Mouse (Mus musculus): ENCODE results near the gene Uvrag. TPM values are rescaled to one million over a fixed set of nuclear protein-coding genes. Genes with fewer than 3 reads are reported as not detected.

Uvrag gene
- polyA plus RNA-seq, 1 experiment from 2014 or later: 25.8 TPM

- H3K4me2 ChIP-seq (ENCODE audit: low read length): no peak overlapping the region
- 69% methylated on average over 17 of the region's 17 CpGs for WGBS
- ATAC-seq (replicated peaks; ENCODE audit: low FRiP score, low TSS enrichment, low read depth): no peak
- H3K4me3 ChIP-seq (ENCODE audit: low read depth, low read length): no peak overlapping the region
- H3K27me3 ChIP-seq (replicated peaks; ENCODE audit: control insufficient read depth, insufficient read depth, low read length): no peaks in the 10 kb centered on the region
- no peaks in the 10 kb centered on the region for H3K9me3 ChIP-seq (ENCODE audit: control insufficient read depth, low read length)
- no peaks in the 10 kb centered on the region for H3K4me1 ChIP-seq (replicated peaks; ENCODE audit: control insufficient read depth, insufficient read depth, low read length)
- no peak for DNase-seq (ENCODE audit: low spot score)
- H3K36me3 ChIP-seq (ENCODE audit: control insufficient read depth, insufficient read depth, low read length): peaks cover 16% of the 10 kb centered on the region
- no peak overlapping the region for H3K9ac ChIP-seq (ENCODE audit: low read length)
- H3K27ac ChIP-seq (ENCODE audit: low read depth): no peak overlapping the region
Measured at GRCm38 (mm10) chr7:99091915-99092645, 48.9 kb downstream of the Uvrag start.

DNA sequence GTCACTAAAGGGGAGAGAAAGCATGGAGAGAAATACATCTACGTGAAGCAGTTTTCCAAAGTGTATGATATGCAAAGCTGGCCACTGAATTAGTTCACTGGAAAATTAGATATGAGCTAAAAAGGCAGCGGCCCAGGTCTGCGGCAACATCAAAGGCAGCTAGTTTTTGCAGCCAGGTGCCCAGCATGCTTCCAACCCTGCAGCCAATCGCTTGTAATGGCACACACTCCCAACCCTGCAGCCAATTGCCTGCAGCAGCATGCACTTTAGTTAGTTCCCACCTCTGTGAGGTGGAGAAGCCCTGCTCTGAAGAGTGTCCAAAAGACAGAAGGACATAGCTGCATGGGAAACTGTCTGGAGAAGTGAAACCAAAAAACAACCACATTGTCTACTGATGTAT, 51.2 kb downstream of the Uvrag start:
- Histone ChIP-seq H3K27ac (ENCODE audit: low read depth) (no peak overlapping the region), H3K4me3 (ENCODE audit: low read depth, low read length) (no peak overlapping the region), H3K36me3 (ENCODE audit: control insufficient read depth, insufficient read depth, low read length) (peaks cover 12% of the 10 kb centered on the region; the same call in 1 of the 2 replicates), H3K4me2 (ENCODE audit: low read length) (no peak overlapping the region), H3K9ac (ENCODE audit: low read length) (no peak overlapping the region), H3K4me1 (replicated peaks; ENCODE audit: control insufficient read depth, insufficient read depth, low read length) (no peaks in the 10 kb centered on the region), H3K9me3 (ENCODE audit: control insufficient read depth, low read length) (no peaks in the 10 kb centered on the region), H3K27me3 (replicated peaks; ENCODE audit: control insufficient read depth, insufficient read depth, low read length) (no peaks in the 10 kb centered on the region)
- no peak for ATAC-seq (replicated peaks; ENCODE audit: low FRiP score, low TSS enrichment, low read depth)
- no peak for DNase-seq (ENCODE audit: low spot score)
- WGBS: 85% methylated on average over 4 of the region's 4 CpGs

GRCm38 (mm10) chr7:99088576-99089346, 52.2 kb downstream of the Uvrag start:
- DNase-seq (ENCODE audit: low spot score): no peak
- ATAC-seq (replicated peaks; ENCODE audit: low FRiP score, low TSS enrichment, low read depth): no peak
- H3K27me3 ChIP-seq (replicated peaks; ENCODE audit: control insufficient read depth, insufficient read depth, low read length): no peaks in the 10 kb centered on the region
- no peaks in the 10 kb centered on the region for H3K4me1 ChIP-seq (replicated peaks; ENCODE audit: control insufficient read depth, insufficient read depth, low read length)
- H3K4me2 ChIP-seq (ENCODE audit: low read length): no peak overlapping the region
- no peak overlapping the region for H3K27ac ChIP-seq (ENCODE audit: low read depth)
- H3K36me3 ChIP-seq (ENCODE audit: control insufficient read depth, insufficient read depth, low read length): peaks cover 12% of the 10 kb centered on the region; the same call in 1 of the 2 replicates
- no peaks in the 10 kb centered on the region for H3K9me3 ChIP-seq (ENCODE audit: control insufficient read depth, low read length)
- 92% methylated on average over 10 of the region's 10 CpGs for WGBS
- H3K4me3 ChIP-seq (ENCODE audit: low read depth, low read length): no peak overlapping the region
- H3K9ac ChIP-seq (ENCODE audit: low read length): no peak overlapping the region

- Histone ChIP-seq H3K4me3 (ENCODE audit: low read depth, low read length) (no peak overlapping the region), H3K9ac (ENCODE audit: low read length) (no peak overlapping the region), H3K27me3 (replicated peaks; ENCODE audit: control insufficient read depth, insufficient read depth, low read length) (no peaks in the 10 kb centered on the region), H3K27ac (ENCODE audit: low read depth) (no peak overlapping the region), H3K4me2 (ENCODE audit: low read length) (no peak overlapping the region), H3K36me3 (ENCODE audit: control insufficient read depth, insufficient read depth, low read length) (peaks cover 12% of the 10 kb centered on the region; the same call in 1 of the 2 replicates), H3K4me1 (replicated peaks; ENCODE audit: control insufficient read depth, insufficient read depth, low read length) (no peaks in the 10 kb centered on the region), H3K9me3 (ENCODE audit: control insufficient read depth, low read length) (no peaks in the 10 kb centered on the region)
- DNase-seq (ENCODE audit: low spot score) (no peak), ATAC-seq (replicated peaks; ENCODE audit: low FRiP score, low TSS enrichment, low read depth) (no peak)
- WGBS: 82% methylated on average over 7 of the region's 7 CpGs
Measured at GRCm38 (mm10) chr7:99087581-99087980, 53.4 kb downstream of the Uvrag start.

DNA sequence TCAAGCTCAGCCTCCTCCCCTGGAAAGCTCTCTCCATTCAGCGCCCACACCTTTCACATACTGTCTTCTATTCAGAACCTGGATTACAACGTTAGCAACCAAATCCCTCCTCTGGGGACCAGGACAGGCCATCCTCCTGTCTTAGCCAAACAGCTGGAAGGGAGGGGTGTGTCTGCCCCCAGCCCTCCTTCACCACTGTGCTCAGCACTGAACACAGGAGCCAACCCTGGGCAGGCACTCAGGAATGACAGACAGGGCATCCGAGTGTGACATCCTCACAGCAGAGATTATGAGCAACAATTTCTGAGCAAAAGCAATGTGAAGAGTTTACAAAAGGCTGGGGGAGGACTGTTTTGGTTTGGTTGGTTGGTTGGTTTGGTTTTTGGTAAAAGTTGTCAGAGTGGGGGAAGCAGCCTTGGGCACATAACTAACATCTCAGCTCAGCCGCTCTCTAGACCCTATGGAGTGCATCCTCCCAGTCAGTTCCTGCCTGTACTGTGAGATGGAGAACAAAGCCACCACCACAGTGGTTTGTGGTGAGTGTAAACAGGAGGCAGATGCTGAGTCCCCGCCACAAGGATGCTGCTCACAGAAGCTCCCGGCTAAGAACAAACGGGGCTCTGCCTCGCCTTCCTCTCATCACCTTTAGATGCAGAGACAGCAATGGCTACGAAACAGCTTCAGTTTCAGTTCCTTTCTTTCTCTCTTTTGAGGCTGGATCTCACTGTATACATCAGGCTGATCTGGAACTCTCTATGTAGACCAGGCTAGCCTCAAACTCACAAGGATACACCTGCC, 54.1 kb downstream of the Uvrag start:
- Histone ChIP-seq H3K27ac (ENCODE audit: low read depth) (no peak overlapping the region), H3K4me2 (ENCODE audit: low read length) (no peak overlapping the region), H3K36me3 (ENCODE audit: control insufficient read depth, insufficient read depth, low read length) (peaks cover 16% of the 10 kb centered on the region; the same call in 1 of the 2 replicates), H3K4me1 (replicated peaks; ENCODE audit: control insufficient read depth, insufficient read depth, low read length) (no peaks in the 10 kb centered on the region), H3K9ac (ENCODE audit: low read length) (no peak overlapping the region), H3K27me3 (replicated peaks; ENCODE audit: control insufficient read depth, insufficient read depth, low read length) (no peaks in the 10 kb centered on the region), H3K9me3 (ENCODE audit: control insufficient read depth, low read length) (no peaks in the 10 kb centered on the region), H3K4me3 (ENCODE audit: low read depth, low read length) (no peak overlapping the region)
- 75% methylated on average over 9 of the region's 9 CpGs for WGBS
- ATAC-seq (replicated peaks; ENCODE audit: low FRiP score, low TSS enrichment, low read depth) (no peak), DNase-seq (ENCODE audit: low spot score) (no peak)

- Histone ChIP-seq H3K4me1 (replicated peaks; ENCODE audit: control insufficient read depth, insufficient read depth, low read length) (no peaks in the 10 kb centered on the region), H3K4me3 (ENCODE audit: low read depth, low read length) (no peak overlapping the region), H3K36me3 (ENCODE audit: control insufficient read depth, insufficient read depth, low read length) (peaks cover 17% of the 10 kb centered on the region; the same call in 1 of the 2 replicates), H3K9me3 (ENCODE audit: control insufficient read depth, low read length) (no peaks in the 10 kb centered on the region), H3K9ac (ENCODE audit: low read length) (no peak overlapping the region), H3K27me3 (replicated peaks; ENCODE audit: control insufficient read depth, insufficient read depth, low read length) (no peaks in the 10 kb centered on the region), H3K4me2 (ENCODE audit: low read length) (no peak overlapping the region), H3K27ac (ENCODE audit: low read depth) (no peak overlapping the region)
- DNase-seq (ENCODE audit: low spot score): no peak
- 79% methylated on average over 3 of the region's 3 CpGs for WGBS
- ATAC-seq (replicated peaks; ENCODE audit: low FRiP score, low TSS enrichment, low read depth): no peak
Measured at GRCm38 (mm10) chr7:99085249-99085648, 55.7 kb downstream of the Uvrag start.

DNA sequence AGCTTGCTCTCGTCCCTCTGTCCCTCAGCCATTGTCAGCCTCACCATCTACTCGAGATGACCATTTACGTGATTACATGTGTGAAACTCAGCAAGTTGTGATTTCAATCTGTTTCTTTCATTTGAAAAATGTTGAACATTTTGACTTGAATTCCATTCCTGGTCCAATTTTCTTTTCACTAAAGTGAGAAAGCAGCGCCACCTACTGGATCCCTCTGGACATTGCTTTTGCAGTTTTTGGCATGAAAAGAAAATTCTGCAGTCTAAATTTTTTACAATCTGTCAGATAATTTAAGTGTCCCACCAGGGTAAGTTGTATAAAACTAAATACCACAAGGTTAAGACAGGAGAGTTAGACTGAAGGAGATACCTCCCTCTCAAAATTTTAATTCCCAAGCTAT, 61.4 kb downstream of the Uvrag start:
- DNase-seq (ENCODE audit: low spot score) (peak; percentile 87), ATAC-seq (replicated peaks; ENCODE audit: low FRiP score, low TSS enrichment, low read depth) (no peak)
- Histone ChIP-seq H3K9me3 (ENCODE audit: control insufficient read depth, low read length) (no peaks in the 10 kb centered on the region), H3K4me3 (ENCODE audit: low read depth, low read length) (no peak overlapping the region), H3K27ac (ENCODE audit: low read depth) (no peak overlapping the region), H3K36me3 (ENCODE audit: control insufficient read depth, insufficient read depth, low read length) (0 out of 2 replicates have a peak, but pooled peaks cover 5% of the 10 kb centered on the region), H3K27me3 (replicated peaks; ENCODE audit: control insufficient read depth, insufficient read depth, low read length) (no peaks in the 10 kb centered on the region), H3K4me1 (replicated peaks; ENCODE audit: control insufficient read depth, insufficient read depth, low read length) (peaks cover 21% of the 10 kb centered on the region), H3K9ac (ENCODE audit: low read length) (no peak overlapping the region), H3K4me2 (ENCODE audit: low read length) (no peak overlapping the region)
- 31% methylated on average over 4 of the region's 4 CpGs for WGBS

- H3K27me3 ChIP-seq (replicated peaks; ENCODE audit: control insufficient read depth, insufficient read depth, low read length): no peaks in the 10 kb centered on the region
- H3K36me3 ChIP-seq (ENCODE audit: control insufficient read depth, insufficient read depth, low read length): 0 out of 2 replicates have a peak, but pooled peaks cover 5% of the 10 kb centered on the region
- H3K9me3 ChIP-seq (ENCODE audit: control insufficient read depth, low read length): no peaks in the 10 kb centered on the region
- DNase-seq (ENCODE audit: low spot score): no peak
- H3K27ac ChIP-seq (ENCODE audit: low read depth): no peak overlapping the region
- WGBS: 84% methylated on average over 6 of the region's 6 CpGs
- peaks cover 21% of the 10 kb centered on the region for H3K4me1 ChIP-seq (replicated peaks; ENCODE audit: control insufficient read depth, insufficient read depth, low read length)
- H3K9ac ChIP-seq (ENCODE audit: low read length): no peak overlapping the region
- no peak for ATAC-seq (replicated peaks; ENCODE audit: low FRiP score, low TSS enrichment, low read depth)
- no peak overlapping the region for H3K4me3 ChIP-seq (ENCODE audit: low read depth, low read length)
- no peak overlapping the region for H3K4me2 ChIP-seq (ENCODE audit: low read length)
Measured at GRCm38 (mm10) chr7:99078805-99079204, 62.1 kb downstream of the Uvrag start.

Data from intestine, embryonic 14.5 days (tissue).